Mouse (Mus musculus) neural tube, embryonic 14.5 days (tissue): ENCODE measurements around the gene Smtnl2. TPM values are rescaled to one million over a fixed set of nuclear protein-coding genes. Genes with fewer than 3 reads are reported as not detected.
A peak's percentile ranks its signal among the peaks of the same experiment; 100 is the strongest.
"Not testable (repeated sequence)": the region's sequence is repeated elsewhere in the genome, so short reads cannot be mapped to it uniquely, and the experiment has no call there.

Experiments
- ATAC-seq: fragments of 200-750 bp; cut with Nextera tagmentation; 2 replicates; pipeline ENCODE4 v1.8.0; 2017; ENCODE audit warnings: low read depth, mild to moderate bottlenecking, moderate TSS enrichment, moderate library complexity
- H3K27ac ChIP-seq: fragments of 300-500 bp; sonication (generic); 2 replicates; pipeline ENCODE4 v1.5.1; 2014; ENCODE audit warnings: low read depth, mild to moderate bottlenecking, control low read depth, low read length, moderate library complexity, mixed read lengths
- H3K27me3 ChIP-seq: fragments of 300-500 bp; sonication (generic); 2 replicates; pipeline ENCODE4 v1.6.1; 2014; ENCODE audit warnings: low read length; ENCODE audit not compliant: control insufficient read depth, insufficient read depth
- H3K36me3 ChIP-seq: fragments of 300-500 bp; sonication (generic); 2 replicates; pipeline ENCODE4 v1.6.1; 2014; ENCODE audit warnings: low read length, mixed read lengths; ENCODE audit not compliant: control insufficient read depth, insufficient read depth
- H3K4me1 ChIP-seq: fragments of 300-500 bp; sonication (generic); 2 replicates; pipeline ENCODE4 v1.6.1; 2014; ENCODE audit warnings: low read length; ENCODE audit not compliant: control insufficient read depth, insufficient read depth
- H3K4me2 ChIP-seq: fragments of 300-500 bp; sonication (generic); 2 replicates; pipeline ENCODE4 v1.6.1; 2014; ENCODE audit warnings: mild to moderate bottlenecking, low read depth, low read length, control low read depth
- H3K4me3 ChIP-seq: fragments of 300-500 bp; sonication (generic); 2 replicates; pipeline ENCODE4 v1.5.1; 2014; ENCODE audit warnings: low read depth, low read length, control low read depth, mixed read lengths
- H3K9ac ChIP-seq: fragments of 300-500 bp; sonication (generic); replicated peaks from 2 replicates; pipeline ENCODE4 v1.6.1; 2014; ENCODE audit warnings: low read depth, mild to moderate bottlenecking, control low read depth, low read length, mixed read lengths
- H3K9me3 ChIP-seq: fragments of 300-500 bp; sonication (generic); 2 replicates; pipeline ENCODE4 v1.6.1; 2016; ENCODE audit warnings: low read length; ENCODE audit not compliant: control insufficient read depth
- WGBS: fragments of 180-500 bp; shearing (Covaris S2); extraction: QIAGEN DNeasy Blood & Tissue Kit; methylation state at CpG from one replicate; pipeline ENCODE4 v1.1.7; 2014; 5-methylcytosine and 5-hydroxymethylcytosine counted together
- microRNA-seq: library from miRNA; unstranded; fragments of <30 nt; microRNA quantifications from one replicate; pipeline ENCODE4, GENCODE M21; 2016
- polyA plus RNA-seq: library from polyadenylated mRNA; unstranded; fragments of >200 nt; fragmentation: Nextera tagmentation; extraction: Ambion mirVana; gene quantifications from 2 replicates; pipeline ENCODE4 v1.2.1, GENCODE M21; 2014

Smtnl2 gene
- polyA plus RNA-seq, 1 experiment from 2014 or later = 3.3 TPM

DNA sequence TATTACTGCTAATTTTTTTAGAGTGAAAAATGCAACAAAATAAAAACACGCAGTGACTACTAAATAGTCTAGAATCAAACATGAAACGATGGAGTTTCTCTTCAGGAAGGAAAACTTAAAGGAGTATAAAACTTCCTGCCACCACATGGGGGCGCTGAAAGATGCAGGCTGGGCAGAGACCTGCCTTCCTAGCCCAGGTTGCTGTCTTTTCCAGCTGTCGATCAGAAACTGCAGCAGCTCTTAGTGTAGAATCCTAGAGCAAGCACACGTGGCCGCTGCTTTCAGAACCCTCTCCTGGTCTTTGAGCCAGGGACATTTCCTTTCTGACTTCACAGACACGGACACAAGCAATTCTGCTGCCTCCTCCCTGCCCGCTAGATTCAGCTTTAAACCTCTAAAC lies 67.6 kb downstream of the Smtnl2 start:
- H3K9ac ChIP-seq = no peak overlapping the region
- no peak for ATAC-seq
- WGBS = 25% methylated on average over 8 of the region's 8 CpGs

GRCm38 (mm10) chr11:72343238-72343625 lies 68.3 kb downstream of the Smtnl2 start:
- not testable (repeated sequence) for H3K27me3 ChIP-seq, H3K4me2 ChIP-seq, H3K9me3 ChIP-seq, H3K9ac ChIP-seq, H3K4me3 ChIP-seq, H3K4me1 ChIP-seq, H3K27ac ChIP-seq, ATAC-seq, H3K36me3 ChIP-seq
- WGBS = 96% methylated on average over 5 of the region's 5 CpGs

More for the DNA sequence above, 67.6 kb downstream of the Smtnl2 start:
- H3K4me1 ChIP-seq = no peaks in the 10 kb centered on the region
- H3K27me3 ChIP-seq = no peaks in the 10 kb centered on the region
- H3K36me3 ChIP-seq = no peaks in the 10 kb centered on the region
- no peak overlapping the region for H3K4me2 ChIP-seq
- no peaks in the 10 kb centered on the region for H3K9me3 ChIP-seq
- H3K27ac ChIP-seq = no peak overlapping the region
- H3K4me3 ChIP-seq = no peak overlapping the region

DNA sequence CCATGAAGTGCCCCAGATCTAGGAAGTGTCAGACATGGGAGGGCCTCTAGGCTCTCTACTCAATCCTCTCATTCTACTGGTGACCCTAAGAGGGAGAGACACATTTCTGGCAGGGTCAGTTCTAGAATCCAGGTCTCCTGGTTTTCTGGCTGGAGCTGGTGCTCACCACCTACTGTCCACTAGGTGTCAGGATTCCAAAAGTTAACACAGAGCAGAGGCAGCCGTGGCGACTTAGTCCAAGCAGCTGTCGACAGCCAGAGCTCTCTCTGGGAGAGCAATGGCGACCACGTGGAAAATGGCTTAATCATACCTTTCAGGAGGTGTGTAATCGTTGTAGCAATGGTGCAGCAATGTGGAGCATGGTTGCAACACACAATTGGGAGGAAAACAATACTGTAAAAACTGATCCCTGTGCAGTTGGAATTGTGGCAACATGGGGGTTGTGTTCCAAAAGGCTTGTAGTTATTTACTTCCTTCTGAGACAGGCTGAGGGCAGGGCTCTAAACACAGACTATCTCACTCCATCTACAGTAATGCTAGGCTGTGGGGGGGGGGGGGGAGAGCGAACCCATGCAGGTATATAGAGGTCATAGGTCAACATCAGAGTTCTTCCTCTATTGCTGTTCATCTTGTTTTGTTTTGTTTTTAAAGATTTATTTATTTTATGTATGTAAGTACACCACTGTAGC lies 68.8 kb downstream of the Smtnl2 start:
- Histone ChIP-seq H3K4me1 (no peaks in the 10 kb centered on the region), H3K4me2 (no peak overlapping the region; the same call in 1 of the 2 replicates), H3K27ac (no peak overlapping the region), H3K36me3 (no peaks in the 10 kb centered on the region), H3K27me3 (no peaks in the 10 kb centered on the region), H3K9me3 (no peaks in the 10 kb centered on the region), H3K4me3 (no peak overlapping the region), H3K9ac (no peak overlapping the region)
- 13% methylated on average over 7 of the region's 7 CpGs for WGBS
- ATAC-seq = peak; percentile 88; the same call in 1 of the 2 replicates

- Histone ChIP-seq H3K27ac (no peak overlapping the region), H3K4me1 (no peaks in the 10 kb centered on the region), H3K4me3 (no peak overlapping the region), H3K4me2 (no peak overlapping the region), H3K27me3 (no peaks in the 10 kb centered on the region), H3K9ac (no peak overlapping the region), H3K36me3 (no peaks in the 10 kb centered on the region), H3K9me3 (no peaks in the 10 kb centered on the region)
- WGBS = 88% methylated on average over 4 of the region's 4 CpGs
- ATAC-seq = no peak
These were observed 71.8 kb downstream of the Smtnl2 start for GRCm38 (mm10) chr11:72339716-72340115.

Small RNA genes lying within 50 kb of the gene (microRNA-seq; reads per million reads assigned to microRNA genes)
- gene Mir6338 = not detected

Other genes starting within 250 kb of the Smtnl2 start
- gene Gm43951, start 204.9 kb downstream of the Smtnl2 start, polyA plus RNA-seq = 0.12 and 0.36 TPM in 2 replicates
- 15.9 and 20.1 TPM in 2 replicates for gene 4933427D14Rik, start 204.3 kb downstream of the Smtnl2 start, polyA plus RNA-seq
- 147 and 158 TPM in 2 replicates for gene Txndc17, start 204.2 kb downstream of the Smtnl2 start, polyA plus RNA-seq
- 54.9 and 55.6 TPM in 2 replicates for gene Med31, start 196.1 kb downstream of the Smtnl2 start, polyA plus RNA-seq
- 0.76 and 1.8 TPM in 2 replicates for gene Slc13a5, start 144.5 kb downstream of the Smtnl2 start, polyA plus RNA-seq
- gene Xaf1, start 110.1 kb downstream of the Smtnl2 start, polyA plus RNA-seq = 1.4 and 1.6 TPM in 2 replicates
- gene Fbxo39, start 97.3 kb downstream of the Smtnl2 start, polyA plus RNA-seq = not detected in 2 replicates
- 5.5 and 8.8 TPM in 2 replicates for gene Tekt1, start 49.3 kb downstream of the Smtnl2 start, polyA plus RNA-seq
- not detected in 2 replicates for gene Ggt6, start 23.8 kb upstream of the Smtnl2 start, polyA plus RNA-seq
- 55.1 and 63.5 TPM in 2 replicates for gene Mybbp1a, start 29.6 kb upstream of the Smtnl2 start, polyA plus RNA-seq
- gene Spns2, start 78.2 kb upstream of the Smtnl2 start, polyA plus RNA-seq = 12.1 and 15.1 TPM in 2 replicates
- 0.11 TPM in 1 of 2 replicates, not detected in the other for gene Spns3, start 138.8 kb upstream of the Smtnl2 start, polyA plus RNA-seq
- gene Ube2g1, start 195.6 kb upstream of the Smtnl2 start, polyA plus RNA-seq = 90.0 and 109 TPM in 2 replicates